Mouse (Mus musculus): ENCODE results near the gene Cmpk2. TPM values are rescaled to one million over a fixed set of nuclear protein-coding genes. Genes with fewer than 3 reads are reported as not detected.

The Cmpk2 gene
- polyA plus RNA-seq, 1 experiment from 2014 or later, result 11.7 TPM

DNA sequence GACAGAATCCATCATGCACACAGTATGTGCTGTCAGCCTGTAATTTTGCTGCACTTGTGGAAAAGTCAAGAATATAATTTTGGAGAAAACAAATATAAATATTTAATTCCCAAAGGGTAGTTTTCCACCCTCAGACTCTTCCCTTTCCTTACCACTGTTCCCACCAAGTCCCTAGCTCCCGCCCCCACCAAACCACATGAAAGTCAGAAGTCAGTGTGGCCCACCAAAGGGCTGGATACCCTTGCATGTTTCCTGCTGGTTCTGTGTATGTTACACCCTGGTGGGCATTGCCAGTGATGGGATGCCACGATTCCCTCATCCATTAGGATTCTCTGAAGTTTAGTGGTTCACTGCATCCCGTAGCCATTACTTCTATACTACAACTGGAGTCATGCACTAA is 32.0 kb downstream of the Cmpk2 start:
- Histone ChIP-seq H3K4me2 (ENCODE audit: low read length) (no peak overlapping the region), H3K9me3 (replicated peaks; ENCODE audit: control insufficient read depth, low read length) (no peaks in the 10 kb centered on the region), H3K9ac (ENCODE audit: low read length) (no peak overlapping the region), H3K27me3 (replicated peaks; ENCODE audit: control insufficient read depth, insufficient read depth, low read length) (no peaks in the 10 kb centered on the region), H3K4me3 (ENCODE audit: low read depth, low read length) (no peak overlapping the region), H3K27ac (ENCODE audit: low read depth, low read length) (no peak overlapping the region), H3K36me3 (ENCODE audit: control insufficient read depth, insufficient read depth, low read length) (no peaks in the 10 kb centered on the region), H3K4me1 (ENCODE audit: control insufficient read depth, insufficient read depth, low read length) (no peaks in the 10 kb centered on the region)
- no peak for ATAC-seq
- WGBS, result 85% methylated on average over 3 of the region's 3 CpGs
- no peak for DNase-seq (ENCODE audit: low spot score)

DNA sequence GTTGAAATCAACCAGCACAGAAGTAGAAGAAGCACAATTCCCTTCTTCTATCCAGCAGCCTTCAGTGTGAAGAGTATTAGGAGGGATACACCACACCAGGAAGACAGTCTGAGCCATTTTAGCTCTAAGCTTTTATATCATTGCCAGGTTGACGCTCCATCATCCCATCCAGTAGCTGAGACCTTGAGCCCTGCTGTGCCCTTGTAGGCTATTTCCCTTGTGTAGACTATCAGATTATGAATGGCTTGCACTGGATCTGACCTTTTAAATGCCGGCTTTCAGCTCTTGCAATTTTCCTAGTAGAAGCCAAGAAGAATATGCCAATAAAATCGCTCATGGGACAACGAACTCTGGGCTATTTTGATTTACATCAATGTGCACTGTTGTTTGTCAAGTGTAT is 42.0 kb downstream of the Cmpk2 start:
- Histone ChIP-seq H3K9ac (ENCODE audit: low read length) (no peak overlapping the region), H3K4me2 (ENCODE audit: low read length) (no peak overlapping the region)
- 90% methylated on average over 4 of the region's 4 CpGs for WGBS

DNA sequence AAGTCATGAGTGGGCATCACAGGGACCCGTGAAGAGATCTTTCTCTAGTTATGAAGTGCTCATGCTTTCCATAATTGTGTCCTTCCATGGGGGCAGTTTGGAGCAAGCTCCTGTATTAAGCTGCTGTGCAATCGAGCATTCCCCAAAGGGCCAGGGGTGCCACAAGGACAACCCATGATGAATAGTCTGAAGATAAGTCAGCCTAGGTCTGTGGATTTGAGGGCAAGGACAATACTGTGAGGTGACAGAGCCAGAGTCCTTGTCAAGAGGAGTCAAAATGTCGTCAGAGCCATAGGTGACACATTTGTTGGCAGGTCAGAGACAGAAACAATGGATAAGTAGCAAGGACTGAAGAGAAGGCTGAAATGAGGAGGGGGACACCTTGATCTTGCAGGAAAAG is 49.2 kb downstream of the Cmpk2 start:
- ATAC-seq (no peak), DNase-seq (ENCODE audit: low spot score) (no peak)
- H3K9ac ChIP-seq (ENCODE audit: low read length), result no peak overlapping the region
- no peaks in the 10 kb centered on the region for H3K27me3 ChIP-seq (replicated peaks; ENCODE audit: control insufficient read depth, insufficient read depth, low read length)
- no peak overlapping the region for H3K4me2 ChIP-seq (ENCODE audit: low read length)
- H3K27ac ChIP-seq (ENCODE audit: low read depth, low read length), result no peak overlapping the region
- no peak overlapping the region for H3K4me3 ChIP-seq (ENCODE audit: low read depth, low read length)
- WGBS, result 94% methylated on average over 3 of the region's 3 CpGs
- H3K4me1 ChIP-seq (ENCODE audit: control insufficient read depth, insufficient read depth, low read length), result peaks cover 7% of the 10 kb centered on the region; the same call in 1 of the 2 replicates
- H3K9me3 ChIP-seq (replicated peaks; ENCODE audit: control insufficient read depth, low read length), result no peaks in the 10 kb centered on the region
- H3K36me3 ChIP-seq (ENCODE audit: control insufficient read depth, insufficient read depth, low read length), result no peaks in the 10 kb centered on the region

More for the DNA sequence above, 42.0 kb downstream of the Cmpk2 start:
- ATAC-seq (no peak), DNase-seq (ENCODE audit: low spot score) (no peak)
- Histone ChIP-seq H3K4me1 (ENCODE audit: control insufficient read depth, insufficient read depth, low read length) (peaks cover 7% of the 10 kb centered on the region; the same call in 1 of the 2 replicates), H3K4me3 (ENCODE audit: low read depth, low read length) (no peak overlapping the region), H3K27me3 (replicated peaks; ENCODE audit: control insufficient read depth, insufficient read depth, low read length) (no peaks in the 10 kb centered on the region), H3K27ac (ENCODE audit: low read depth, low read length) (no peak overlapping the region), H3K36me3 (ENCODE audit: control insufficient read depth, insufficient read depth, low read length) (no peaks in the 10 kb centered on the region), H3K9me3 (replicated peaks; ENCODE audit: control insufficient read depth, low read length) (no peaks in the 10 kb centered on the region)

DNA sequence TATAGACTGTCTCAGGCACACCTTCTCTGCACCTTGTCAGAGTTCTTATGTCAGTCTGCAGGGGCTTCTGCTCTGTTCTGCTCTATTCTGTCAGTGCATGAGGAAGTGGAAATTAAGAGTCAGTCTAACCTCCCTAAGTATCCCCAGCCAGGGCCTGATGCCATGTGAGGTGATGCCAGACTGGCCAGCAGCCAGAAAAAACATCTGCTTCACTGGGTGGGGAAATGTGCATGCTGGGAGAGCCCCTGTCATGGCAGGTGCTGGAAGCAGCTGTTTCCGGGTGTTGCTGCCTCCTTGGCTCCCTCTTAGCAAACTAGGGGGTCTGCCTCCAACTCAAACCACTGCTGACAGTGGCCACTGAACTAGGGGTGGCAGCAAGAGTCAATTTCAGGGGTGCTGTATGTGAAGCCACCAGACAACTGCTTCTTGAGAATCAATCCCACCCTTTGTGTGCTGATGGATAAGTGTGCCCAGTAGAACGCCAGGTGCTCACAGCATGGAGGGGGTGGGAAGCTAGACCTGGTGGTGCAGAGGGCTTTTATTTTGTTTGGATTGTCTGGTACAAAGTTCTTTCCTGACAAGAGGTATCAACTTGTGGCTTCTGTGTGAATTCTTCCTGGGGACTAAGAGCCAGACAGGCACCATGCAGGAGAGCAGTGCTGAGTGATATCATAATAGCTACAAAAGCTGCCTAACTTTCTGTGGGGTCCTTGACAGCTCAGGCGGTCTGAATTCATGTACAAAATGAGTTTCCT is 56.1 kb downstream of the Cmpk2 start:
- H3K27me3 ChIP-seq (replicated peaks; ENCODE audit: control insufficient read depth, insufficient read depth, low read length), result no peaks in the 10 kb centered on the region
- peak; percentile 87 for ATAC-seq
- no peaks in the 10 kb centered on the region for H3K36me3 ChIP-seq (ENCODE audit: control insufficient read depth, insufficient read depth, low read length)
- H3K9me3 ChIP-seq (replicated peaks; ENCODE audit: control insufficient read depth, low read length), result no peaks in the 10 kb centered on the region
- H3K4me1 ChIP-seq (ENCODE audit: control insufficient read depth, insufficient read depth, low read length), result peaks cover 14% of the 10 kb centered on the region
- 48% methylated on average over 3 of the region's 3 CpGs for WGBS
- H3K9ac ChIP-seq (ENCODE audit: low read length), result no peak overlapping the region
- H3K27ac ChIP-seq (ENCODE audit: low read depth, low read length), result peak overlapping the region; percentile 59; the same call in 1 of the 2 replicates
- H3K4me2 ChIP-seq (ENCODE audit: low read length), result no peak overlapping the region
- DNase-seq (ENCODE audit: low spot score), result peak; percentile 79
- H3K4me3 ChIP-seq (ENCODE audit: low read depth, low read length), result no peak overlapping the region

DNA sequence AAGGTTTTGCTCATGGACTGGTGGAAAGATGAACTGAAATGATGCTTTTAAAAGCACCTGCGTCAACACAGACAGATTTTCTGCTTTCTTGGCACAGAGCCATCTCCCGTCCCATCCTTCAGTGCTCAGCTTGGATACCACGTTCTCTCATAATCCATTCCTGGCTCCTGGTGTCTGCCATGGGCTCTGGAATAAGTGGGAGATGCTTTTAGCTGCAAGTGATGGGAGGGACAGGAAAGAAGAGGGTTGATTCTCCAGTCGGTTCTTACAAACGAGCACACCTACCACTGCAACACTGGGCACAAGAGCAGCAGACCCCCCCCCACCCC is 56.7 kb downstream of the Cmpk2 start:
- 0 out of 2 replicates have a peak, but pooled peaks have one; percentile 40 for ATAC-seq
- WGBS, result 37% methylated on average over 5 of the region's 5 CpGs
- Histone ChIP-seq H3K9ac (ENCODE audit: low read length) (no peak overlapping the region), H3K36me3 (ENCODE audit: control insufficient read depth, insufficient read depth, low read length) (no peaks in the 10 kb centered on the region), H3K4me3 (ENCODE audit: low read depth, low read length) (no peak overlapping the region), H3K4me1 (ENCODE audit: control insufficient read depth, insufficient read depth, low read length) (peaks cover 14% of the 10 kb centered on the region), H3K9me3 (replicated peaks; ENCODE audit: control insufficient read depth, low read length) (no peaks in the 10 kb centered on the region), H3K27ac (ENCODE audit: low read depth, low read length) (peak overlapping the region; percentile 59; the same call in 1 of the 2 replicates), H3K27me3 (replicated peaks; ENCODE audit: control insufficient read depth, insufficient read depth, low read length) (no peaks in the 10 kb centered on the region), H3K4me2 (ENCODE audit: low read length) (no peak overlapping the region)
- DNase-seq (ENCODE audit: low spot score), result peak; percentile 66

Other genes starting within 250 kb of the Cmpk2 start
- 17.4 and 21.5 TPM in 2 replicates for gene Rnf144a, start 54.0 kb upstream of the Cmpk2 start, polyA plus RNA-seq (2014; fragmentation: Nextera tagmentation; extraction: Ambion mirVana)
- gene Rsad2, start 12.8 kb upstream of the Cmpk2 start, polyA plus RNA-seq (2014; fragmentation: Nextera tagmentation; extraction: Ambion mirVana), result 0.20 and 0.27 TPM in 2 replicates